Mouse (Mus musculus): Measurements from ENCODE around the gene Bcdin3d.
A peak's percentile ranks its signal among the peaks of the same experiment; 100 is the strongest.
"Not testable (repeated sequence)": the region's sequence is repeated elsewhere in the genome, so short reads cannot be mapped to it uniquely, and the experiment has no call there.

Bcdin3d gene

DNA sequence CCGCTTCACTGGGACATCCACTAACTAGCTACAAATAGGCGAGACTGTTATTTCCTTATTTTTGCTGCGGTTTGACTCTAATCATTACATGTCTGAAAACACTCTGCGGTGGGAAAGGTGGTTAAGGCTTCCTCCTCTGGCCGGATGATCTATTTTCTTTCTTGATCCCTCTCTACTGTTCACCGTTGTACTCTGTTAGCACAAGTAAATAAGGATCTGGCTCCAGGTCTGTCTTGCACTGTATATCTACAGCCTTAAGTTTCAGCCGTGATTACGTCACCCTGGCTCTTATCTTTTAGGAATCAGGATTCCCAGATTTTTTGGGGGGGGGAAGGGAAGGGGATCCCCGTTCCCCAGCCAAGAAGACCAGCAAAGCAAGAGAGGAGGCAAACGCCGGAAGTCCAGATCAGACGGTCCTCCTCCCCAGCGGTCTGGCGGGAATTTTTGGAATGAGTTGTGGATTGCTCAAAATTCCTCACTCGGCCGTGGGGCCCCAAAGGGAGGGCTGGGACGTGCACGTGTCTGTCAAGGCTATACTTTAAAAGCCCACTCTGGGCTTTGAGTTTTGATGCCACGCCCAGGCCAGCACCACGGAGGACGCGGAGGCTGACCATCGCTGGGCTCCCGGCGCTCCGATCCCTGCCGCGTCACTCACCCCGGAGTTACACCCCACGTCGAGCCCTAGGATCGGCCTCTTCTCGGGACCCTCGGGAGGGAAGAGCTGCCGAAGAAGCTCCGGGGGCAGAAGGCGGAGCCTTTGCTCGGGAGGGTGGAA is 542 bp downstream of the Bcdin3d start:
- DNase-seq (ENCODE audit: extremely low spot score, low read depth, low spot score) = no peak

DNA sequence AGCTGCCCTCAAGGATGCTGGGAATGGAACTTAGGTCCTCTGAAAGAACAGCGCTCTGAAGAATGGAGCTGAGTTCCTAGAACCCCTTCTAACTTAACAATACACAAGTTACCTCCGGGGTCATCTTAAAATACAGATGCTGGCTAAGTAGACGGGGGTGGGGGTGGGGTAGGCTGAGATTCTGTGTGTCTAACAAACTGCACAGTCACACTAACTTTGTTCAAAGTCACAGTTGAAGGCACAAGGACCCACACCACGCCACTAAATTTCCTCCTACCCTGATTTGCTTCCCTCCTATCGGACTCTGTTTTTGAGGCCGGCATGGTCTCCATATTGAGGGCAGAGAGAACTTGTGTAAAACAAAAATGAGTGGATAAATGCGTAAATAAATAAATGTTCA is 1.6 kb downstream of the Bcdin3d start:
- DNase-seq (ENCODE audit: extremely low spot score, low read depth, low spot score) = no peak

DNA sequence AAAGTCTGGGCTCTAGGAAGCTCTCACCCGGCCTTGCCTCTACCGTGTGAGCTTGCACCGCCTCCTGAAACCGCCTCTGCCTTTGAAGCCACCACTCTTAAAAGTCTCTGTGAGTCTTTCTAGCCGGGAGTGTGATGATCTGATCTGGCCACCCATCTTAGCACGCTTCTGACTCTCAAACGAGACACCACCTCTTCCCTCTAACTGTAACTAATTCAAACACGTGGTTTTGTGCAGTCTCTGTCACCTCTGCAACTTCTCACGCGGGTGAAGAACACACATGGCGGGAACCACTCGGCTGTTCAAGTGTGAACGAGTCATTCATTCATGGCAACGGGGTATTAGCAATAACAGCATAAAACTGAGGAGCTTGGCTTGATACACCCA is 2.9 kb downstream of the Bcdin3d start:
- DNase-seq (ENCODE audit: extremely low spot score, low read depth, low spot score) = no peak

DNA sequence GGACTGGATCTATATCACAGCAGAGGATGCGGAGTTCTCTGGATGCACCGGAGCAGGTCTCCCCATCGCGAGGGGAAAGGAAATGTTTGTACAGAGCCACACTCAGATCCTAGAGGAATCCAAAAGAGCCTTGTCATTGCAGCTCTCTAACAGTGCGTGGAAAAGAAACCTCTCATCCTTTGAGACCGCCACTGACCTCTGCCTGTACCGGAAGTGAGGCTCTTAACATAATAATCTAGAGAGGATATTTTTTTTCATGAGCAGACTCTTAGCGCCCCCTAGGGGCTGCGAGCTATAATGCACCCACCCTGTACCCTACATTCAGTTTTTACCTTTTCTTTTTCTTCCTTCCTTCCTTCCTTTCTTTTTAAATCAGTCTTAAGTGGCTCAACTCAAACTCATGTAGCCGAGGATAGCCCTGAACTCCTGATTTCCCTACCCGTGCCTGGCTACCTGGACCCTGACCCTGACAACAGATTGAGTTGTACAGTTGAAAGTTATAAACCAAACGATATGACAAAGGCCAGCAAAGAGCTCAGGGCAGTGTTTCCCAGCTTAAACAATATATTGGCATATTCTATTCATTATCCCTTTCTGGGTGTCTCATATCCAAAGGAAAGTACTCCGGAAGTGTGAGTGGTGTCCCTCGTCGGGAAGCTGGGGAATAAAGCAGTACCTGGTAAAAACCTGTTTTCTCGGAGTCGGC is 3.4 kb downstream of the Bcdin3d start:
- DNase-seq (ENCODE audit: extremely low spot score, low read depth, low spot score) = no peak

DNA sequence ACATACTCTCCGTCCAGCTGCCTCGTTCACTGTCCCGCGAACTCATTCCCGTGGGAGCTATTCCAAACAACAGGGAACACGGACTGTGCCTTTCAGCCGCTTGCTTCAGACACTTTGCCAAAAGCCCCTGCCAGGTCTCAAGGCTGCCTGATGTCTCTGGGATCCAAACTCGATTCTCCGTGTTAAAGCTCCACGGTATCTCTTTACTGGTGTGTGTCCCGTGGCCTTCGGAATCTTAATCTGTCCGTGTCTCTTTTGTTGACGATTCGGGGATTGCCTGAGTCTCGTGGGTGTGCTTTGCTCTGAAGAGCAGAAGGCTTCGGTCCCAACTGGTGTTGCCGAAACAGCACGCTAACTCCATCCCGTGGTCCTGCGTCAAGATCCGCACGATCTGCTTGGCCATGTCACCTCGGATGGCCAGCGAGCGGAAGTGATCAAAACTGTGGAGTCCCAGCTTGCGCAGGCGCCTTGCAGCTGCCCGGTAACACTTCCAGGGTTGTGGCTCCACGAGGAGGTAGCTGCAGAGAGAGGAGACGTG is 4.2 kb downstream of the Bcdin3d start:
- DNase-seq (ENCODE audit: extremely low spot score, low read depth, low spot score) = no peak

DNA sequence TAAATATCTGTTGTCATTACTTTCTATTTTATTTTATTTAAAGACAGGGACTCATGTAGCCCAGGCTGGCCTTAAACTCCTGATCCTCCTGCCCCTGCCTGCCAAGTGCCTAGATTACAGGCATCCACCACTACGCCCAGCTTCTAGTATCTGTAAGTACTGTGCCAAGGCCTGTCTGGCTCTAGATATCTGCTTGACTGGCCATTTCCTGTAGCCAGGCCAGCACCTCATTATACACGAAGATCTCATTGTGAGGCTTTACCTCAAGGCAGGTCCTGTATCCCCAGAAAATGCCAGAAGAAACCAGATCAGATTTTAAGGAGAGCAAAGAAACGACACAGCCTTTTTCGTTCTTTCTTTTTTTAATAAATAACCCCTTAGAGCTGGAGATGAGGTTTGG is 4.8 kb downstream of the Bcdin3d start:
- DNase-seq (ENCODE audit: extremely low spot score, low read depth, low spot score) = no peak

DNA sequence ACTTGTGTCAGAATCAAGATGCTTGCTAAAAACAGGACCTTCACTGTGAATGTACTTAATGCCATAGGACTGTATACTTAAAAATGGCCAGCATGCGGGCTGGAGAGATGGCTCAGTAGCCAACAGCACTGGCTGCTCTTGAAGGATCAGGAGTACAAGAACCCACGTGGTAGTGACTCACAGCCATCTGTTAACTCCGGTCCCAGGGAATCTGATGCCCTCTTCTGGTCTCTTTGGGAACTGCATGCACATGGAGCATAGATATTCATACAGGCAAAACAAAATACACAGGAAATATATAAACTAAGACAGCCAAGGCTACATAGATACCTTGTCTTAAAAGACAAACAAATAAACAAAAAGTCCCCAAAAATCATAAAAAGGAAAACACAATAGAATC is 5.5 kb downstream of the Bcdin3d start:
- DNase-seq (ENCODE audit: extremely low spot score, low read depth, low spot score) = no peak

DNA sequence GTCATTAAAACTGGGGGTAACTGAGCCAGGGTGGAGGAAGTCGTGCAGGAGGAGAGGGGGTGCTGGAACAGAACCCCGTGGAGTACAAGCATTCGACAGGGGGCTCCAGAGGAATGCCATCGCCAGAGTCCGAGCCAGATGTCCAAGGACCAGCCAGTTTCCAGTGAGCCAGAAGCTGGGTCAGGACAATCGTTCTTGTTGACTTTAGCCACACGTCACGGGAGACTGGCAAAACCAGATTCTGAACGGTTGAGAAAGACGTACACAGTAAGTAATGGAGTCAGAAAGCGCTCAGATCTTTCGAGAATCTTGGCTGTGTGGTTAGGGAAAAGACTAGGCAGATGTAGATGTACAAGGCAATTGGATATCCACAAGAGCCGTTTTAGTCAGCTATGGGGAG is 11.3 kb downstream of the Bcdin3d start:
- no peak for DNase-seq (ENCODE audit: extremely low spot score, low read depth, low spot score)

DNA sequence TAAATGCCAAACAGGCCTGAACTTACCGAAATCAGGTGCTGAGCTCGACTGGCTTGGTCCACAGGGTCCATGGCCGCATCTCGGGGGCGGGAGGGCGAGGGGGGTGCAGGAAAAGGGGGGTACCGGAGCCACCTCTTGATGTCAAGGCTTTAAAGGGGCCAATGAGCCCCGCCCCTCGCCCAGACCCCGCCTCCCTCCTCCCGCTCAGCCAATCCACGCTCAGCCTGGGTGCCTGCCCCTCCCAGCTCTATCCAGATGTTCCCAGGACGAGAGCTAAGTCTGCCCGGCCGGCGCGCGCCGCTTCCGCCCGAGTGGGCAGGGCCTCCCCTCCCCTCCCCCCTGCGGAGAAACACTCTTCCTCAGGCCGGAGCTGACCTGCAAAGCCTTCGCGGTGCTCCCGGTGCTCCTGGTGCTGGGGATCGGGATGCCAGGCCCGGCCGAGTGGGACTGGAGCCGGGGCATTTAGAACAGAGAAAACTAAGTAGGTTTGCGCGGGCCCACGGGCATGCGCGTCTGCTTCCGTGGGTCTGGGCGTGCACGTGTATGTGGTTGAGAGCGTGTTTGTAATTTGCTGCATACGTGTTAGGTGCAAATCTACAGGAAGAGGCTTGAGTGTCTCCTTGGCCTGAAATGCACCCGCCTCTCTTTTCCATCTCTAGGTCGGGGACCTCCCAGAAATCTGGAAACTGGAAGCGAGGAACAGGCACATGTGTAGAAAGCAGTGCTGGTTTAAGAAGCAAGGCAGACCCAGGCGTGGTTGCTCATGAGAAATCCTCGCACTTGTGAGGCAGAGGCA is 16.7 kb downstream of the Bcdin3d start, which contains the start of gene Nckap5l:
Nckap5l (minus strand) TSS at position 143 of the 796 bp plus-strand sequence.
- DNase-seq (ENCODE audit: extremely low spot score, low read depth, low spot score) = peak; percentile 69

DNA sequence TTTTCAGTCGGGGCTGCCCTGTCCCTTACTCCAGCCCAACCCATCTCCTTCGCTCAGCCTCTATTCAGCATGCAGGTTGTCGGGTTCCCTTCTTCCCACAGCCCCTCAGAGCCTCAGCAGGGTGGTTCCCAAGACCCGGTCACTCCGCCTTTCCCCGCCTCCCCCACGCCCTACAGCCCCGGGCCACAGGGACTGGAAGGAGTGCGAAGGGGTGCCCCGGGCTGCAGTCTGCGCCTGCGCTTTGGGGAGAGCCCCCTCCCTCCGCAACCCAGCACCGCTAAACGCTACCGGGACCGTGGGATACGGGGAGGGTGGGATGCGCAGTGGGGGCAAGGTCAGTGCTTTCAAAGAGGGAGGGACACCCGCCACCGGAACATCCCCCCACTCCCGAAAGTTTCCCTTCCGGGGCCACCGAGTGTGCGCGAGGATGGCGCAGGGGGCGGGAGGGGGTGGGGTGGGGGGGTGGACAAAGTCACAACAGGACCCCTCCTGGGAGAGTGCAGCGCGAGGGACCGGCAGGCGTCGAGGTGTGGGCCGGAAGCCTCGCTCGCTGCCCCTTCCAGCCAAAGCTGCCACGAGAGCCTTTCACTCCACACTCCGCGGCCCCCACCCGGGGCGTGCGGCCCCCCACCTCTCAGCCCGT is 17.4 kb downstream of the Bcdin3d start:
- DNase-seq (ENCODE audit: extremely low spot score, low read depth, low spot score) = no peak

DNA sequence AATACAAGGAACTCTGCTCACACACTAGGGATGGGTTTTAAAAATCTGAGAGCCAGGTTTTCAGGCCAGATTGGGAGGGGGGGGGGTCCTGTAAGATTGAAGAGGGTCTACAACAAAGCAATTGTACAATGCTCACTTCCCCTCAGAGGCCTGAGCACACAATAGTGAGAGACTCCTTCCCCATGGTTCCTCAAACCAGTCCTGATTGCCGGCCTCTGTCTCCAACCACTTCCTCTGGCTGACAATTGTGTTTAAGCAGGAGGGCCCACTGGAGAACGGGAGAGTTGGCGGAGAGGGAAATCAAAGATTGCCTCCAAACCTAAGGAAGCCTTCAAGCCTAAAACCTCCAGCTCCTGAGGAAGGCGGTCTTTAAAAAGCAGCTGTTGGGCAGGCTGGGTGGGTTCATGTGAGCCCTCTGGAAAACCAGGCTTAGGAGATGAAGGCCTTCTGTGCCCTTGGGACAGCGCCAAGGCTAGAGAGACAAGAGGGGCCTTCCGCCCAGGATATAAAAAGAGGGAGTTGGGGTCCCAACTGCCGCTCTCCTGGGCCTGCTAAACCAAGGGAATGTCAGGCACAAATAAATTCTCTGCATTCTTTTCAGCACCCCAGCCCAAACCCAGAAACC is 18.1 kb downstream of the Bcdin3d start:
- no peak for DNase-seq (ENCODE audit: extremely low spot score, low read depth, low spot score)

DNA sequence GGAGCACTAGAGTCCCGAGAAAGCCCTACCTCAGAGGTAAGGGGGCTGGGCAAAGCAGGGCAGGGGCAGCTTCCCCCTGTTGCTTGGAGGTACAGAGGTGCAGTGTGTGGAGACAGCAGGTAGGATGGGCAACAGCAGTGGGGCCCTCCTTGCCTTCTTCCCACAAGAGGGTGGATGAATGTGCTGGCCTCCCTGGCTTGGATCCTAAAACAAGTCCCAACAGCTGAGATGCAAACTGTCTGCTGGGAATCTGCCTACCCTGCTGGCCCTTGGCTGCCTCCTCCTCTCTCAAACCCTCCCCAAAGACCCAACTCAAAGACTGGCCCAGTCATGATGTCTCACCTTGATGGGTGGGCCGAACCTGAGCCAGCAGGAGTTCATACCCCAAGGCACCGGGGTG is 19.1 kb downstream of the Bcdin3d start:
- no peak for DNase-seq (ENCODE audit: extremely low spot score, low read depth, low spot score)

DNA sequence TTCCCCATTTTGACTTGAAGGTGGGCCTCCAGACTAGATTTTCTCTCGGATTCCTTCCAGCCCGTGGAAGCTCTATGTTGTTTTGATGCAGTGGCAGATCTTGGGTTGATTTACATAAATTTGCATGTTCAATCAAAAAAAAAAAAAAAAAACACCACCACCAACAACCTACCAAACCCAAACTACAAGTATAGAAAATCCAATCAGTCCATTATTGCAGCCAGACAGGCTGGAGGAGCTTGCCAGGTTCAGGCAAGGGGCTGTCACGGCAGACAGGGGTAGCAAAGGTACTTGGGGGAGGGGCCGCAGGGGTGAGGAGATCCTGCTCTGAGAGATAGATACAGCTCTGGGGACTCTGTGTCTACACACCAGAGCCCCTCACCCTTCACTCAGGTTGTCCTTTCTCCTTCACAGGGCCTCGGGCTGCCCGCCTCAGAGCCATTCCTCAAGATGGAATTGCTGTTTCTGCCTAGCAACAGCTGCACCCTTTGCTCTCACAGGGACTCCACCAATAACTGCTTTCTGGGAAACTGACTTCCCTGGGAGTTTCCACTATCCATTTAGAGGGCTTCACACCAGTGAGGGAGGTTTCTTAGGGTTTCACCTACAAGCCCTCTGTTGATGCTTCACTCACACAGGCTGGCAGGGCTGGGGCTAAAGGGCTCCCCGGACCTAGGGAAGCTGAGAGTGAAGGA is 19.8 kb downstream of the Bcdin3d start:
- DNase-seq (ENCODE audit: extremely low spot score, low read depth, low spot score) = no peak

DNA sequence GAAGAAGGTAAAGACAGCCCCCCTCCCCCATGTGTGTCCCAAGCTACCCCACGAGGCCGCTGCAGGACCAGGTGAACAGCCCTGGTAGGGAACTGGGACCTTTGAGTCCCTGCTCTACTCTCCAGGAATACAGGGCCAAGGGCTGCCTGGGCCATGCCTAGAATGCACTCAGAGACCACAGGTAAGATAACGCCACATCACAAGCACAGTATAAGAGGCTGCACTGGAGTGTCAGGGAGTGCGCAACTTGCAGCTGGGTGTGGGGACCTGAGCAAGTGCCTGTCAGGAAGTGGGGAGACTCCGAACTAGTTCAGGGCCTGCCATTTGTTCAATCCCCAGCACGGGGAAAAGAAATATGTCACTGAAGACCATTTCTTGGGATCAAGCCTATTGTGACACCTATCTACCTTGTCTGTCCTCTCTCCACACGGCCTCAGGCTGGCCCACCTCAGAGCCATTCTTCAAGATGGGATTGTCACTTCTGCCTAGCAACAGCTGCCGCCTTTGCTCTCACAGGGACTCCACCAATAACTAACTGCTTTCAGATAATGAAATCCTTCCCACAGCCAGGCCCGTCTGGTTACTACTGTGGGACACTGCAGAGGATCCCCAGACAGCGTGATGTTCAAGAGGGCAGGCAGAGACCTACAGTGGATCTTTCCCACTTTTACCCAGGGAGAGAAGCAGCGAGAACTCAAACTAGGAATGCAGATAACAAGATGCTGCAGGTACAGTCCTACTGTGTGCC is 21.2 kb downstream of the Bcdin3d start:
- no peak for DNase-seq (ENCODE audit: extremely low spot score, low read depth, low spot score)

DNA sequence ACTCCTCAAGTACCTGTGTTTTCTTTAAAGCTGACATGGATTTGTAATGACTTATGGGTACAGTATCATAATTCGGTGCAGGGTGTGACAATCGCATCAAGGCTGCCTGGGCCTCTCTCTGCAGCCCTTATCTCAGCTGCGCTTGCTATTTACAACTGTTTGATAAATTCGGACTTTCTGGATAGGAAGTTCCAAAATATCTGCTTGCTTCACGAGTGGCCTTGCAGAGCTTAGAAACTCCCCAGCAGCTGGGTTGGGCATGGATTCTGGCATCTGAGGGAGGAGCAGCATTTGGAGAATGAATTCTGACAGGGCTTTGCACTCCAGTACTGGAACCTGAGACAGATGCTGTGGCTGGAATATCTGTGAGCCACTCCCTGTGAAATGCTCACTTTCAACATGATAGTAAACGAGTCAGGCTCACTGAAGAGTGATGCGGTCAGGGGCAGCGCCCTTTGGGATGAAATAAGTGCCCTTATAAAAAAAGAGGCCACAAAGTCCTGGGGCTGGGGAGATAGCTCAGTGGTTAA is 24.7 kb downstream of the Bcdin3d start:
- no peak for DNase-seq (ENCODE audit: extremely low spot score, low read depth, low spot score)

DNA sequence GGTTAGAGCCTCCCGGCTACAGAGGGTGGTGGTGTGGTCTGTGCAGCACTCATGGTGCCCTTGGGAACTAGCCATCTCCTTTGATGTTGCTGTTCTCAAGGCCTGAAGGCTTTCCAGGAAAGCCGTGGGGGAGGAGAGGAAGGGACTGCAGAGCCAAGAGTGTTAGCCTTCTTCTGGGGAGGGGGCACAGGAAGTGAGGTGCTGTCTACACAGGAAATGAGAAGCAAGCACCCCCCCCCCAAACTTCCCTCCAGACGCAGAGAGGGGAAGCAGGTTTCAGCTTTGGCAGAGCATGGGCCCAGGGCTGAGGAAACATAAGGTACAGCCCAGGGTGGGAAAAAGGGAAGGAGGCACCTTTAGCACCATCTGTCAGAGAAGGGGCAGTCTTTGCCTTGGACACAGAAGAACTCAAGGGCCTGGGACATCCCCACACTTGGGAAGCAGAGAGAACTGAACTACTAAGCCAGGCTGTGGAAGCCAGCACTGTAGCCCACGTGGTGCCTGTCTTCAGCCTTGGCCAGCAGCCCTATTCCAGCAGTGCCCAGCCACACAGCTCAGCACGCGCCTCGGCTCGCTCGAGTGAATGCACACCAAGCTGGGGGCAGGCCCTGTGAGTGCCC is 25.3 kb downstream of the Bcdin3d start:
- no peak for DNase-seq (ENCODE audit: extremely low spot score, low read depth, low spot score)

DNA sequence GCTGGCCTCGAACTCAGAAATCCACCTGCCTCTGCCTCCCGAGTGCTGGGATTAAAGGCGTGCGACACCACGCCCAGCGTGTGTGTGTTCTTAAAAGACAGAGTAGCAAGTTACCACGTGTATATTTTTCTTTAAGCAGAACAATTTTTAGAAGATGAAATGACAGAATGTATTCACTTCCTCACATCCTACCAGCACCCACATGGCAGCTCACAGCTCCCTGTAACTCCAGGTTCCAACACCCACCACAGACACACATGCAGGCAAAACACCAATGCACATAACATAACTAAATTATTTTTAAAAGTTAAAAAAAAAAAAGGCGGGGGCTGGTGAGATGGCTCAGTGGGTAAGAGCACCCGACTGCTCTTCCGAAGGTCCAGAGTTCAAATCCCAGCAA is 28.4 kb downstream of the Bcdin3d start:
- DNase-seq (ENCODE audit: extremely low spot score, low read depth, low spot score) = not testable (repeated sequence)

DNA sequence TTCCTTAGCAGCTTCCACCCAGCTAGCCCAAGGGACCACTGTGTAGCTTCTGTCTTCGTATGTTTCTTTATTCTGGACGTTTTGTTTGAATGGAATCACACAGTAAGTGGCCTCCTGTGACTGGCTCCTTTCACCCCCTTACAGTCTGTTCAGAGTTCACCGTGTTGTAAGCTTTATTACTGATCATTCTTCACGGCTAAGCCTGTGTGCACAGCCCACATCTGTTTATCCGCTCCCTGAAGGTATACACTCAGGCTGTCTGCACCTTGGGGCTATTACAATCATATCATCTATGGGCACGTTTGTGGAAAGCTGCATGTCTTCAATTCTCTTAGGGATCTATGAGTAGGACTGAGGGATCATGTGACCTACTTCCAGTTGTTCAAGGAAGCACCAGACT is 29.0 kb downstream of the Bcdin3d start:
- DNase-seq (ENCODE audit: extremely low spot score, low read depth, low spot score) = no peak

DNA sequence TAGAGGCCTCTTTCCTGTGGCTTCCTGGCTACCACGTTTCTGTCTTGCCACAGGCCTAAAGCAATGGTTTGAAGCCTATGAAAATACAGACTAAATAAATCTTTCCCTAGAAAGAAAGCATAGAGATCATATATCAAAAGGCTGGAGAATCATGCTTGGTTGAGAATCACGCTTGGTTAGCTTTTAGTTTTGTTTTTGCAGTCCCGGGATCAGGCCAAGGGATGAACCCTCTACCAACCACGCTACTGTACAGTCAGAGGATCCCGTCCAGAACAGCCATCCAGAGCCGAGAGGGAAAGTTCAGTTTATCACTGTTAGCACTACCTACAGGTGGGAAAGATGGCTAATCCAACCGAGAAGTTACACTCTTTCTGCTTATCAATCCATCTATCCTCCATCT is 32.2 kb downstream of the Bcdin3d start:
- DNase-seq (ENCODE audit: extremely low spot score, low read depth, low spot score) = no peak

Data from hindlimb bud, embryonic 11.5 days (tissue).